Mouse (Mus musculus) myocyte (in vitro differentiated cells): ENCODE data around the gene Nf1.

Experiments used
- POLR2A ChIP-seq: IDR thresholded peaks from one replicate; pipeline ENCODE4 v1.6.1; 2011; ENCODE audit warnings: low read depth, mild to moderate bottlenecking, control low read depth, moderate library complexity; ENCODE audit not compliant: insufficient read length
- POLR2AphosphoS2 ChIP-seq: IDR thresholded peaks from one replicate; pipeline ENCODE4 v1.6.1; 2011; ENCODE audit warnings: low read depth, control low read depth; ENCODE audit not compliant: insufficient read length
- REST ChIP-seq: IDR thresholded peaks from one replicate; pipeline ENCODE4 v1.6.1; 2011; ENCODE audit warnings: mild to moderate bottlenecking, control low read depth, moderate library complexity; ENCODE audit not compliant: insufficient read depth, insufficient read length
- TCF12 ChIP-seq: IDR thresholded peaks from one replicate; pipeline ENCODE4 v1.6.1; 2011; ENCODE audit warnings: mild to moderate bottlenecking, control low read depth; ENCODE audit not compliant: poor library complexity, insufficient read depth, severe bottlenecking

GRCm38 (mm10) chr11:79325663-79326062 is 13.8 kb upstream of the Nf1 start:
- no peak for TF ChIP-seq POLR2A
- TF ChIP-seq TCF12 = no peak
- TF ChIP-seq POLR2AphosphoS2 = no peak
- no peak for TF ChIP-seq REST
